Mouse (Mus musculus): ENCODE data around the gene Loxl3. TPM values are rescaled to one million over a fixed set of nuclear protein-coding genes. Genes with fewer than 3 reads are reported as not detected.

Loxl3 gene
- polyA plus RNA-seq, 1 experiment = 7.3 TPM

- DNase-seq (ENCODE audit: low read depth) = peak; percentile 32
- TF ChIP-seq POLR2A (IDR thresholded peaks at IDR 0.05; ENCODE audit: borderline replicate concordance, extremely low read depth, insufficient read depth, insufficient read length, poor library complexity, severe bottlenecking) = no peak
- TF ChIP-seq CTCF (IDR thresholded peaks at IDR 0.05; ENCODE audit: borderline replicate concordance, extremely low read depth, insufficient read depth, insufficient read length) = no peak
Measured at GRCm38 (mm10) chr6:83074979-83075378, 41.0 kb downstream of the Loxl3 start.

GRCm38 (mm10) chr6:83077630-83078323 is 43.8 kb downstream of the Loxl3 start, which contains the start of gene Pcgf1:
Gene Pcgf1, plus strand, starts transcription at chr6:83077869.
- peak; percentile 53 for DNase-seq (ENCODE audit: low read depth)
- TF ChIP-seq POLR2A (IDR thresholded peaks at IDR 0.05; ENCODE audit: borderline replicate concordance, extremely low read depth, insufficient read depth, insufficient read length, poor library complexity, severe bottlenecking) (no peak; the same call in 1 of the 2 replicates), CTCF (IDR thresholded peaks at IDR 0.05; ENCODE audit: borderline replicate concordance, extremely low read depth, insufficient read depth, insufficient read length) (no peak)

GRCm38 (mm10) chr6:83078324-83078858 is 44.4 kb downstream of the Loxl3 start:
- DNase-seq (ENCODE audit: low read depth) = peak; percentile 99
- TF ChIP-seq POLR2A (IDR thresholded peaks at IDR 0.05; ENCODE audit: borderline replicate concordance, extremely low read depth, insufficient read depth, insufficient read length, poor library complexity, severe bottlenecking) (0 out of 2 replicates have a peak, but pooled peaks have one; percentile 20), CTCF (IDR thresholded peaks at IDR 0.05; ENCODE audit: borderline replicate concordance, extremely low read depth, insufficient read depth, insufficient read length) (peak; percentile 49; the same call in 1 of the 2 replicates)

GRCm38 (mm10) chr6:83080210-83080609 is 46.2 kb downstream of the Loxl3 start:
- TF ChIP-seq POLR2A (IDR thresholded peaks at IDR 0.05; ENCODE audit: borderline replicate concordance, extremely low read depth, insufficient read depth, insufficient read length, poor library complexity, severe bottlenecking) (no peak), CTCF (IDR thresholded peaks at IDR 0.05; ENCODE audit: borderline replicate concordance, extremely low read depth, insufficient read depth, insufficient read length) (no peak)
- DNase-seq (ENCODE audit: low read depth) = no peak

- DNase-seq (ENCODE audit: low read depth) = no peak
- no peak for TF ChIP-seq POLR2A (IDR thresholded peaks at IDR 0.05; ENCODE audit: borderline replicate concordance, extremely low read depth, insufficient read depth, insufficient read length, poor library complexity, severe bottlenecking)
- TF ChIP-seq CTCF (IDR thresholded peaks at IDR 0.05; ENCODE audit: borderline replicate concordance, extremely low read depth, insufficient read depth, insufficient read length) = no peak
Measured at GRCm38 (mm10) chr6:83083497-83083896, 49.5 kb downstream of the Loxl3 start.

GRCm38 (mm10) chr6:83084477-83084876 is 50.5 kb downstream of the Loxl3 start:
- DNase-seq (ENCODE audit: low read depth) = no peak
- TF ChIP-seq POLR2A (IDR thresholded peaks at IDR 0.05; ENCODE audit: borderline replicate concordance, extremely low read depth, insufficient read depth, insufficient read length, poor library complexity, severe bottlenecking) = no peak
- no peak for TF ChIP-seq CTCF (IDR thresholded peaks at IDR 0.05; ENCODE audit: borderline replicate concordance, extremely low read depth, insufficient read depth, insufficient read length)

GRCm38 (mm10) chr6:83086121-83087035 is 52.4 kb downstream of the Loxl3 start, which contains the start of gene Lbx2:
Gene Lbx2, plus strand, starts transcription at chr6:83086367.
- DNase-seq (ENCODE audit: low read depth) = no peak
- no peak for TF ChIP-seq POLR2A (IDR thresholded peaks at IDR 0.05; ENCODE audit: borderline replicate concordance, extremely low read depth, insufficient read depth, insufficient read length, poor library complexity, severe bottlenecking)
- no peak for TF ChIP-seq CTCF (IDR thresholded peaks at IDR 0.05; ENCODE audit: borderline replicate concordance, extremely low read depth, insufficient read depth, insufficient read length)

- no peak for TF ChIP-seq POLR2A (IDR thresholded peaks at IDR 0.05; ENCODE audit: borderline replicate concordance, extremely low read depth, insufficient read depth, insufficient read length, poor library complexity, severe bottlenecking)
- TF ChIP-seq CTCF (IDR thresholded peaks at IDR 0.05; ENCODE audit: borderline replicate concordance, extremely low read depth, insufficient read depth, insufficient read length) = no peak
- DNase-seq (ENCODE audit: low read depth) = no peak
Measured at GRCm38 (mm10) chr6:83087205-83087925, 53.4 kb downstream of the Loxl3 start.

GRCm38 (mm10) chr6:83087926-83088260 is 53.9 kb downstream of the Loxl3 start:
- DNase-seq (ENCODE audit: low read depth) = no peak
- no peak for TF ChIP-seq POLR2A (IDR thresholded peaks at IDR 0.05; ENCODE audit: borderline replicate concordance, extremely low read depth, insufficient read depth, insufficient read length, poor library complexity, severe bottlenecking)
- no peak for TF ChIP-seq CTCF (IDR thresholded peaks at IDR 0.05; ENCODE audit: borderline replicate concordance, extremely low read depth, insufficient read depth, insufficient read length)

GRCm38 (mm10) chr6:83092416-83093127 is 58.6 kb downstream of the Loxl3 start:
- no peak for DNase-seq (ENCODE audit: low read depth)
- TF ChIP-seq POLR2A (IDR thresholded peaks at IDR 0.05; ENCODE audit: borderline replicate concordance, extremely low read depth, insufficient read depth, insufficient read length, poor library complexity, severe bottlenecking) = no peak
- no peak for TF ChIP-seq CTCF (IDR thresholded peaks at IDR 0.05; ENCODE audit: borderline replicate concordance, extremely low read depth, insufficient read depth, insufficient read length)
